Mouse (Mus musculus): ENCODE measurements around the gene C7.

DNA sequence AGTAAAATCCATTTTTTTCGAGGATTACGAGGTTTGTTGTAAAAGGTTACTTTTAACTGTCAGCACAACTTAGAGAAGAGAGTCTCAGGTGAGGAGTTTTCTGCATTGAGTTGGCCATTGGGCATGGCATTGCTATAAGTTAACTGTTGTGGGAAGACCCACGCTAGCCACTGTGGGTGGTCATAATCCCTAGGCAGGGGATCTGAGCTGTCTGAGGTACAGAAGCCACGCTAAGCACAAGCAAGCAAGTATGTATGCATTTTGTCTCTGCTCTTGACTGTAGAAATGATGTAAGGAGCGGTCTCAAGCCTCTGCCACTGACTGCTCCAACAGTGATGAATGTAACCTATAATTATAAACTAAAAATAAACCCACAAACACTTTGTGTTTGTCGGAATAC is 42.4 kb upstream of the C7 start:
- TF ChIP-seq CTCF (conservative IDR thresholded peaks at IDR 0.05; ENCODE audit: low read length): no peak
- TF ChIP-seq NANOG (IDR thresholded peaks at IDR 0.05; ENCODE audit: borderline replicate concordance, low read length): no peak

All from E14TG2a.4 (cell line).